Mouse (Mus musculus) left cerebral cortex, postnatal 14 days (tissue): ENCODE data around the gene Ifitm5. TPM values are rescaled to one million over a fixed set of nuclear protein-coding genes. Genes with fewer than 3 reads are reported as not detected.
A peak's percentile ranks its signal among the peaks of the same experiment; 100 is the strongest.

Experiments
- DNase-seq, 2 experiments: peaks; one replicate each; pipeline ENCODE4 v3.0.0; 2021 to 2022; ENCODE audit warnings: low spot score in 2 of 2, mixed read lengths in 1 of 2
- intact Hi-C: fragments of 180-260 bp; cut with DNase I; formaldehyde crosslinking; loops from one replicate; pipeline ENCODE4 v1.15.1; 2025
- total RNA-seq, 2 experiments: library from RNA; stranded (reverse); gene quantifications; 2 replicates each; pipeline ENCODE4 v1.2.3; 2021

Gene Ifitm5
- total RNA-seq, 2 experiments from 2014 or later = not detected

- no peak for DNase-seq
- intact Hi-C loops = no loop called here
Observed at GRCm38 (mm10) chr7:140967862-140968591, 17.9 kb upstream of the Ifitm5 start.

DNA sequence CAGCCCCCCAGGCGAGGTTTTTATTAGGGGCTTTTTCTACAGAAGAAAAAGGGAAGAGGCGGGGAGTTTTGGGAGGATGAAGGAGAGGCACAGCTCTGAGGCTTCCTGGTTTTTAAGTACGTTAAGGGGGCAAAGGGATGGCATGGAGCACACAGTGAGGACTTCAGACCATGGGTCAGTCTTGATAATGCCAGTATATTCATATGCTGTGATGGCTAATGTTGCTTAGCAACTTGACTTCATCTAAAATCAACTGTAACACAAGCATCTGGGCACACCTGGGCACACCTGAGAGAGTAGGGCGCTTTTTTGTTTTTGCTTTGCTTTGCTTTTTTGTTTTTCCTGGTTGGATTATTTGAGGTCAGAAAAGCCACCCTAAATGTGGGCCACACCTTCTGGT, 16.8 kb upstream of the Ifitm5 start, which contains the start of gene Ifitm1:
Gene Ifitm1, plus strand, starts transcription at position 301 of the 400 bp plus-strand sequence.
- intact Hi-C loops = no loop called here
- no peak for DNase-seq

DNA sequence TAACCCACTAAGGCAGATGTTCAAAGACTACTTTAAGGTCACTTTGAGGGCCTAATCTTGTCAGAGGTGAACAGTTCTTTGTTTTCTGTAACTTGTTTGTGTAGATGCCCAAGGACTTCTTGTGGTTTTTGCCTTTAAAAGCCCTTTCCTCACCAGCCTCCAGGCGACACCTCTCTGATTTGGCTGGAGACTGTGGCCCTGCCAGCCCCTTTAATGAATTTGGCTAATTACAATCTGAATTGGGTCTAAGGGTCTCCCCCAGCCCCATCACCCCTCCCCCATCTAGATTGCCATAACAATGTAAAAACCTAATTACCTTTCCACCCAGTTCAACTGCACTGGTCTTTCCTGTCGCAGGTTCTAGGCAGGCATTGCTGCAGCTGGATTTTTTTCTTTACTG, 12.6 kb upstream of the Ifitm5 start:
- intact Hi-C loops = no loop called here
- no peak for DNase-seq

DNA sequence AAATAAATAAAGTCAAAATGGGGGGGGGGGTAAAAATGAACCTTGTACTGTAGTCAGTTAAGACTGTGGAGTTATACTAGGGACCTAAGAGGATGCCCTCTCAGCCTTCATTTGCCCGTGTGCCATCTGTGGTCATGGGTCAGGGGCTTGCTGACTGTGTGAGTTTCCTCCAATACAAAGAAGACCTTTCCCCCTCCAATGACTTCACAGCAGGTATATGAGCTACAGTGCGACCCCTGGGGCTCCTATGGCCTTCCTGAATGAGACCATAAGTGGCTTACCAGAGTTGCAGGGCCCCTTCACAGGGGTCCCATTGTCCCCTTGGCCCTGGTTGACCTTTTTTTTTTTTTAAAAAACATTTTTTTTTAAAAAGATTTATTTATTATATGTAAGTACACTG, 11.3 kb upstream of the Ifitm5 start:
- DNase-seq = no peak
- intact Hi-C loops = no loop called here

DNA sequence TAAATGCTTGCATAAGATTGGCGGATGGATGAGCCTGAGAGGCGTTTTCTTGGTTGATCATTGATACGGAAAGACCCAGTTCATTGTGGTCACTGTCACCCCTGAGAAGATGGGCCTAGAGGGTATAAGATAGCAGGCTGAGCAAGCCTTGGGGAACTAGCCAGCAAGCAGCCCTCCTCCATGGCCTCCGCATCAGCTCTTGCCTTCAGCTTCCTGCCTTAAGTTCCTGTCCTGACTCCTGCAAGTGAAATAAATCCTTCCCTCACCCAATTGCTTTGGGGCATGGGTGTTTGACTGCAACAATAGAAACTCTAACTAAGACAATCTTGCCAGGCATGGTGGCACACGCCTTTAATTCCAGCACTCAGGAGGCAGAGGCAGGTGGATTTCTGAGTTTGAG, 9.9 kb upstream of the Ifitm5 start:
- intact Hi-C loops = no loop called here
- DNase-seq = no peak

GRCm38 (mm10) chr7:140959181-140959901, 9.2 kb upstream of the Ifitm5 start:
- intact Hi-C loops = loop anchor here (2.0 to 5.0 kb wide), 3 partner anchors 48 to 218 kb away; no protein-coding TSS in a partner anchor
- peak in 1 of 2 experiments; percentile 33 for DNase-seq

DNA sequence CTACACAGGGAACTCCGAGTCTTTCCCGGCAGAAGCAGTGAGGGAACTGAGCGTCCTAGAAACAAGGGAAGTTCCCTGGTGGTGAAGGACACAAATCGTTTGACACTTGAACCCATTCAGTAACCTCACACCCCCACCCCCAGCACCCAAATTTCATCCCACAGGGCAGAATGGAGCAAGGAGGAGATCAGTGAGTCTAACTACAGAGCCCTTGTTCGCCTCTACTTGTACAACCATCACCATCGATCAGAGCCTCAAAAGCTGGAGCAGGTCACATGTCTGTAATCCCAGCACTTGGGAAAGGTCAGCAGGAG, 6.4 kb upstream of the Ifitm5 start:
- intact Hi-C loops = loop anchor here (5.0 kb wide), 2 partner anchors 51 to 221 kb away; no protein-coding TSS in a partner anchor
- DNase-seq = no peak

- peak in 1 of 2 experiments; percentile 25 for DNase-seq
- intact Hi-C loops = loop anchor here (5.0 kb wide), 2 partner anchors 51 to 221 kb away; no protein-coding TSS in a partner anchor
Observed at GRCm38 (mm10) chr7:140955758-140956555, 5.9 kb upstream of the Ifitm5 start, which contains the start of the genes Gm45717 and Ifitm2. TSS of gene Gm45717 (minus strand) at chr7:140955937. TSS of gene Ifitm2 (minus strand) at chr7:140955987.

- no peak for DNase-seq
- intact Hi-C loops = loop anchor here (5.0 kb wide), 2 partner anchors 52 to 222 kb away; no protein-coding TSS in a partner anchor
Observed at GRCm38 (mm10) chr7:140955342-140955741, 5.3 kb upstream of the Ifitm5 start.

DNA sequence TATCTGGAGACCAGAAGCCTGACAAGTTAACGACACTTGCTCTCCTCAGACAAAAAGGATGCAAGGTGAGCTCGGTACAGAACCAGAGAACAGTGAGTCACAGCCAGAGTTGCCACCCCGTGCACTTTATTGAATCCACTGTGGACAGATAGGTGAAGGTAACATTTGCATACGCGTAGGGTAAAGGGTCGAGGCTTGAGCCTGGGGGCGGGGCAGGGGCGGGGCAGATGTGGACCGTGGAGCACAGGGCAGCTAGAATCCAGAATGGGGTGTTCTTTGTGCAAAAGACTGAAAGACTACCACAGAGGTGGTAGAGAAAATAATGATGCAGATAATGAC, 4.6 kb upstream of the Ifitm5 start:
- intact Hi-C loops = loop anchor here (5.0 kb wide), 2 partner anchors 53 to 223 kb away; no protein-coding TSS in a partner anchor
- DNase-seq = no peak

- intact Hi-C loops = no loop called here
- DNase-seq = no peak
Observed at GRCm38 (mm10) chr7:140953800-140954732, 4.0 kb upstream of the Ifitm5 start.

DNA sequence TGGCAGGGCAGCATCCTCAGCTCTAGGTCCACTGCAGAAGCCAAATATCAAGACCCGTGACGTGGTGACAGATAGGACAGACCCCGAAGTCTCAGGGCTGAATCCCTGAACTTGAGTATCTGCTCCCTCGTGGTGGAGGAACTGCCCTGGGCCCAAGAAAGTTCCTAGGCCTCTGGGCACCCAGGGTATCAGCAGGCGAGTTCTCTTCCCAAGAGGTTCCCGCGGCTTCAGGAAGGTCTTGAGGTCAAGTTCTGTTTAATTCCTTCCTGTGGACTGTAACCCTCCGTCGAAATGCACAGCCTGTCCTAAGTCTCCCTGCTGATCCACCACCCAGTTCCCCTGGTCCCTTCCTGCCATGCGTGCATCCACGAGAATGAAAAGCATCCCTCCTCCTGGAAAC, 3.0 kb upstream of the Ifitm5 start:
- intact Hi-C loops = no loop called here
- no peak for DNase-seq

DNA sequence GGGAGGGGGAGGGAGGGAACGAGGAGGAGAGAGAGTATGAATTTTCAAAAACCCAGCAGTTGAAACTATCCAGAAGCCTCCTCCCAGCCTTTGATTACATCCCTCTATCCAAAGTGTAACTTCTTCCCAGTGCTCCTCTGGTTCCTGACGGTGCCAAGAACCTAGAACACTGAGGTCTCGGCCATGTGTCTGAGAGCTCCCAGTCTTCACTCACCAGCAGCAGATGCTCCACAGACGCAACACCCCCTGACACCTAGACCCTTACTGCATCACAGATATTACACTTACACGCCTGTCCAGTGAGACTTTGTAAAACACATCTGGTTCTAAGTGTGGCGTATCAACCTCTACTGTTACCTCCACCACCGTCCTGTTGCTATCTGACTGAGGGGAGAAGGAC, 2.4 kb upstream of the Ifitm5 start:
- intact Hi-C loops = no loop called here
- DNase-seq = no peak

GRCm38 (mm10) chr7:140951765-140952164, 1.7 kb upstream of the Ifitm5 start:
- intact Hi-C loops = no loop called here
- DNase-seq = no peak

DNA sequence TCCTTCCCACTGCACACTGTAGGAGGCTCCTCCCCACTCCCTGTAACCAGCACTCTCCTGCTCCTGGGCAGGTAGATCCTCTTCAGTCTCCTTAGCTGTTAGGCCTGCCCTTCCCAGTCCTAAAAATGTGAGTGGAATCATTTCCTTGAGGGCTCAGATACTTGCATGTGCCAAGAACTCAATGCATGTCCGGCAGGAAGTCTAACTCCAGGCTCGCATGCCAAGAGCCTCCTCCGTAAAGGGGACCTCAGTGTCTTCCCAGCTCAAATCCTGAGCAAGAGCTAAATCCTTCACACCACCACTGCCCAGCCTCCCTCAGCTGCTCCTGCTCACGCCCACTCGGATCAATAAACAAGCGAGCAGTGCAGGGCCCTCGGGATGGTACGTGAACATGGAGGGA, 960 bp upstream of the Ifitm5 start:
- DNase-seq = no peak
- intact Hi-C loops = no loop called here

GRCm38 (mm10) chr7:140949255-140949654, 836 bp downstream of the Ifitm5 start:
- no peak for DNase-seq
- intact Hi-C loops = no loop called here

DNA sequence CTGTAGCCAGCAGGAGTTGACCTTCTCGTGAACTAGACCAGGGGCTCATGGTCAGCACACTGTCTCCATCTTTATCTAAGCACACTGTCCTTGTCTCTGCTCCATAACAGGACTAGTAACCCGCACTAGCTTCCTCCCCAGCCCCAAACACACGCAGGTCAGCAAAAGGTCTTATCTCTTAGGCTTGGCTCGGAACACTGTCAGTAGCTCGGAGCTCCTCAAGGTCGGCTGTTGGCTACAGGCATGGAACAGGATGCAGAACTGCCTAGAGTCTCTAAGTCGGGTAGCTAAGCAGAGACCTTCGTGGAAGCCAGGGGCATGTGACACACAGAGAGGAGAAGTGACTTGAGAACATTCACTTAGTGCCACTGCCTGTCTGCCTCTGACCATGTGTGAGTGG, 1.9 kb downstream of the Ifitm5 start:
- DNase-seq = no peak
- intact Hi-C loops = no loop called here

GRCm38 (mm10) chr7:140946980-140947379, 3.1 kb downstream of the Ifitm5 start:
- intact Hi-C loops = no loop called here
- DNase-seq = no peak

- intact Hi-C loops = no loop called here
Observed at GRCm38 (mm10) chr7:140946311-140946710, 3.8 kb downstream of the Ifitm5 start.

More at GRCm38 (mm10) chr7:140946311-140946710, 3.8 kb downstream of the Ifitm5 start:
- DNase-seq = no peak
